Mouse (Mus musculus) kidney, adult 2 months (tissue): ENCODE data around the gene Fsip1. TPM values are rescaled to one million over a fixed set of nuclear protein-coding genes. Genes with fewer than 3 reads are reported as not detected.
A peak's percentile ranks its signal among the peaks of the same experiment; 100 is the strongest.

ENCODE experiments used
- DNase-seq: peaks from one replicate; pipeline ENCODE4 v3.0.0; 2021
- H3K27ac ChIP-seq: fragments of 200-500 bp; 2 replicates; pipeline ENCODE4 v1.5.1; 2012; ENCODE audit warnings: low read depth, low read length, control low read depth, inconsistent platforms; ENCODE audit not compliant: insufficient read depth
- H3K27me3 ChIP-seq: fragments of 200-500 bp; replicated peaks from 2 replicates; pipeline ENCODE4 v1.6.1; 2012; ENCODE audit warnings: mild to moderate bottlenecking, moderate library complexity, low read length, inconsistent platforms; ENCODE audit not compliant: control insufficient read depth, insufficient read depth
- H3K36me3 ChIP-seq: fragments of 200-500 bp; 2 replicates; pipeline ENCODE4 v1.6.1; 2012; ENCODE audit warnings: mild to moderate bottlenecking, moderate library complexity, low read length, inconsistent platforms; ENCODE audit not compliant: control insufficient read depth, insufficient read depth
- H3K4me1 ChIP-seq: fragments of 200-500 bp; 2 replicates; pipeline ENCODE4 v1.6.1; 2011; ENCODE audit warnings: low read length; ENCODE audit not compliant: control insufficient read depth, insufficient read depth
- H3K4me3 ChIP-seq: fragments of 200-500 bp; 2 replicates; pipeline ENCODE4 v1.5.1; 2011; ENCODE audit warnings: mild to moderate bottlenecking, low read depth, low read length, control low read depth; ENCODE audit not compliant: insufficient read depth
- CTCF ChIP-seq: fragments of 200-500 bp; conservative IDR thresholded peaks from 2 replicates; pipeline ENCODE4 v1.5.1; 2011; ENCODE audit warnings: low read depth, mild to moderate bottlenecking, control low read depth, low read length, moderate library complexity, mixed read lengths; ENCODE audit not compliant: insufficient read depth, insufficient read length
- POLR2A ChIP-seq: fragments of 200-500 bp; IDR thresholded peaks from one replicate; pipeline ENCODE4 v1.6.1; 2011; ENCODE audit warnings: low read depth, low read length, control low read depth
- WGBS: fragments of 180-500 bp; shearing (Covaris S2); methylation state at CpG from one replicate; pipeline ENCODE4 v1.1.7; 2018; 5-methylcytosine and 5-hydroxymethylcytosine counted together
- polyA plus RNA-seq: library from polyadenylated mRNA; depleted of rRNA; stranded (reverse); fragments of >200 nt; gene quantifications from 2 replicates; pipeline ENCODE4 v1.2.3, GENCODE M21; 2012

Gene Fsip1
- polyA plus RNA-seq, 1 experiment: 0.14 TPM

- Histone ChIP-seq H3K36me3 (no peaks in the 10 kb centered on the region), H3K27ac (peak overlapping the region; percentile 98), H3K4me3 (peak overlapping the region; percentile 32), H3K27me3 (no peaks in the 10 kb centered on the region), H3K4me1 (peaks cover 12% of the 10 kb centered on the region)
- no peak for TF ChIP-seq POLR2A
- no peak for TF ChIP-seq CTCF
- WGBS: 3% methylated on average over 6 of the region's 10 CpGs
- DNase-seq: peak; percentile 74
These were observed 77.3 kb downstream of the Fsip1 start for GRCm38 (mm10) chr2:118179472-118179871.

- 67% methylated on average over 10 of the region's 10 CpGs for WGBS
- TF ChIP-seq CTCF (no peak), POLR2A (no peak)
- no peaks in the 10 kb centered on the region for H3K27me3 ChIP-seq
- H3K27ac ChIP-seq: no peak overlapping the region
- no peaks in the 10 kb centered on the region for H3K36me3 ChIP-seq
- peaks cover 4% of the 10 kb centered on the region; the same call in 1 of the 2 replicates for H3K4me1 ChIP-seq
- H3K4me3 ChIP-seq: no peak overlapping the region
- DNase-seq: peak; percentile 76
These were observed 82.0 kb downstream of the Fsip1 start for GRCm38 (mm10) chr2:118174558-118175383.

GRCm38 (mm10) chr2:118168225-118168624 lies 88.5 kb downstream of the Fsip1 start:
- Histone ChIP-seq H3K27me3 (no peaks in the 10 kb centered on the region), H3K27ac (no peak overlapping the region), H3K4me3 (no peak overlapping the region), H3K36me3 (no peaks in the 10 kb centered on the region), H3K4me1 (no peaks in the 10 kb centered on the region)
- DNase-seq: no peak
- WGBS: 74% methylated on average over 1 of the region's 1 CpGs
- TF ChIP-seq POLR2A (no peak), CTCF (no peak)

GRCm38 (mm10) chr2:118167731-118168130 lies 89.0 kb downstream of the Fsip1 start:
- no peaks in the 10 kb centered on the region for H3K36me3 ChIP-seq
- no peak overlapping the region for H3K27ac ChIP-seq
- TF ChIP-seq CTCF (no peak), POLR2A (no peak)
- no peak for DNase-seq
- H3K4me1 ChIP-seq: no peaks in the 10 kb centered on the region
- no peak overlapping the region for H3K4me3 ChIP-seq
- no peaks in the 10 kb centered on the region for H3K27me3 ChIP-seq
- WGBS: 73% methylated on average over 4 of the region's 4 CpGs

GRCm38 (mm10) chr2:118165691-118166090 lies 91.1 kb downstream of the Fsip1 start:
- Histone ChIP-seq H3K27me3 (no peaks in the 10 kb centered on the region), H3K4me1 (no peaks in the 10 kb centered on the region), H3K4me3 (no peak overlapping the region), H3K36me3 (no peaks in the 10 kb centered on the region), H3K27ac (no peak overlapping the region)
- DNase-seq: no peak
- TF ChIP-seq POLR2A: no peak
- no peak for TF ChIP-seq CTCF
- 69% methylated on average over 2 of the region's 2 CpGs for WGBS

- DNase-seq: no peak
- Histone ChIP-seq H3K36me3 (no peaks in the 10 kb centered on the region), H3K4me3 (no peak overlapping the region), H3K27me3 (no peaks in the 10 kb centered on the region), H3K27ac (no peak overlapping the region), H3K4me1 (no peaks in the 10 kb centered on the region)
- WGBS: 65% methylated on average over 6 of the region's 6 CpGs
- TF ChIP-seq POLR2A: no peak
These were observed 92.6 kb downstream of the Fsip1 start for GRCm38 (mm10) chr2:118164137-118164536.

- DNase-seq: no peak
- 76% methylated on average over 5 of the region's 5 CpGs for WGBS
- Histone ChIP-seq H3K36me3 (no peaks in the 10 kb centered on the region), H3K27me3 (no peaks in the 10 kb centered on the region), H3K4me1 (no peaks in the 10 kb centered on the region), H3K27ac (no peak overlapping the region), H3K4me3 (no peak overlapping the region)
- TF ChIP-seq CTCF: no peak
- TF ChIP-seq POLR2A: no peak
These were observed 94.3 kb downstream of the Fsip1 start for GRCm38 (mm10) chr2:118162486-118162885.
